Mouse (Mus musculus) lung, postnatal 25 days (tissue): ENCODE measurements at regions not wholly inside any gene's neighbourhood (a gene's known extent, or its start where the extent isn't known, plus 50 kb on each side); places are given as distances from the start of the nearest gene placed in this dataset.
"Not testable (repeated sequence)": the region's sequence is repeated elsewhere in the genome, so short reads cannot be mapped to it uniquely, and the experiment has no call there.

Experiments
- DNase-seq: peaks from one replicate; pipeline ENCODE4 v3.0.0; 2022; ENCODE audit warnings: low spot score

GRCm38 (mm10) chr10:15046285-15046684, 328.3 kb upstream of the Gje1 start:
- DNase-seq: no peak

GRCm38 (mm10) chr10:15037571-15037970, 319.6 kb upstream of the Gje1 start:
- no peak for DNase-seq

- DNase-seq: no peak
These were observed 313.5 kb upstream of the Gje1 start for GRCm38 (mm10) chr10:15031517-15031916.

DNA sequence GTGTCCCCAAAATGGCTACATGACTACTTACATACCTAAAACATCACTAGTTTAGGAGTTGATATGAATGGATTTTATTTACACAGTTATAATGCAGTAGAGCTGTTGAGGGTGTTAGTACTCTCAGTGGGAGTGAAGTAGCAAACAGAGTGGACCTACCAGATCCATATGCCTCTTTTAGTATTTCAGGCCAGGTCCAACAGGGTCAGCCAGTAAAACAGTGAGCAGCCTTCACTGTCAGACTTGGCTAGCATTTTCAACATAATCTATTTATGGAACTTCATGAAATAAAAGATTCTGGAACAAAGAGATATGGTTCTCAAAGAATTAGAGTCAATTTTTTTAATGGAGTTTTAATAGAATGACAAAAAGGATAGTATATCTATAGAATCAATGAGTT, 311.1 kb upstream of the Gje1 start:
- no peak for DNase-seq

GRCm38 (mm10) chr10:15013919-15014318, 295.9 kb upstream of the Gje1 start:
- peak; percentile 0 for DNase-seq

GRCm38 (mm10) chr10:14996374-14996773, 278.4 kb upstream of the Gje1 start:
- no peak for DNase-seq

DNA sequence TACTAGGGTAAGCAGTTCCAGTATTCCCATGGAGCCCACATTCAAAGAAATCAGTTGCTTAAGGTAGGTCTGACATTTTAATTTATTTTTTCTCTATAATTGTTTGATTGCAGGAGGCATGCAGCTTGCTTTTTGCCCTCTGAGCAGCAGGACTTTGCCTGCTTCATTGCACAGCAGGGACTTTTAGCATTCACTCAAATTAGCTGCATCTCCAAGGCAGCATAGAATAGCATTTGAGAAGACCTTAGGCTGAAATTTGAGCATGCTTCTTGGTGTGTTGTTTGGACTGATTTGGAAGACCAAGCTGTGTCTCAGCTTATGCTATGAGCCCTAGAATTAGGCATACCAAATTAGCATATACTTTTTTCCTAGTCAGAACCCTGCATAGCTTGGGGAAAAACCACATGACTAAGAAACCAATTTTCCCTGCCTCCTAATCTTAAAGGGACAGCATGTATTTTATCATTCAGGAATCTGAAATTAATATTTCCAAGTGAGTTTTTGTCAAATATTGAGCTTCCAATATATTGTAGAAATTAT, 271.7 kb upstream of the Gje1 start:
- DNase-seq: no peak

- DNase-seq: not testable (repeated sequence)
These were observed 268.6 kb upstream of the Gje1 start for GRCm38 (mm10) chr10:14986566-14986965.

DNA sequence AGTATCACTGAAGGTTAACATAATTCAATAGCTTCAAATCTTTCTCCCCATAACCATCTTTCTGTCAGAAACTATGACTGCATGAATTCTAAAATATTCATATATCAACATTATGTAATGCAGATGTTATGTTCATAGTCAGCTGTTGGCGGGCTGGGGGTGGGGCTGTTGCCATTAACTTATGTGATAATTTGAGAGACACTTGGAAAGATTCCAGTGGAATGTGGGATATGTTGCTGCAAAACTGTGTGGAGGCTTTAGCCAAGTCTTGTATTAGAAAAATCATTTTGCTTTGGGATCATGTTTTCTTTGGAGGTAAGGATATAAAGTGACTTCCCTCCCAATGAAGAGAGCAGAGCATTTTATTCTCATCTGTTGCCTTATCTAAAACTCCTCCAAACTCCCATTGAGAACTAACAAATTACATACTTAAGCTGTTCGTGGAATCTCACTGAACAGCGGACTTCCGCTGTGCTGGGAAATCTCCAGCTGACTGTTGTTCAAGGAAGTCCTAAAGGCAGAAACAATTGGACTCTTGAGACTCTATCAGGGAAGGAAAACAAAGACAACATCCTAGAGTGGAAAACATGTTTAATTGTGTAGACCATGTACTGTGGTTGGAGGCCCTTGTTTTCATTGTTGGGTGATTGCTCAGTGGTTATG, 260.2 kb upstream of the Gje1 start:
- DNase-seq: no peak

GRCm38 (mm10) chr10:14977268-14978000, 259.4 kb upstream of the Gje1 start:
- DNase-seq: no peak

GRCm38 (mm10) chr10:14969726-14970125, 251.7 kb upstream of the Gje1 start:
- no peak for DNase-seq

DNA sequence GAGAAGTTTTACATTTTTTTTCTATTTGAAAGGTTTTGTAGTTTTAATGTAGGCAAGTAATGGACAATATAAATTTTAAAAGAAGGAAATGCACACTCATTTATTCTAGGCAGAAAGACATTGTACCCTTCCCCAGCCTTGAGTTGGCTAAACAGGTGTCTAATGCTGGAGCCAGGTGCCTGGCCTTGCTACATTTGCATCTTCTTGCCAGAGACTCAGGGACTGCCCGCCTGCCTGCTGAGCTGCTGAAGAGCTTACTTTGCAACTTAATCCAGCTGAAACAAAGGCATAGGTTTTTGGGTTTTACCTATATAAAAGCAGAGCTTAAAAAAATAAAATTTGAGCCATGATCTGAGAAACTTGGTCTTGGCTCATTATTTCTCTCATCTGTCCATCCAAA, 249.6 kb upstream of the Gje1 start:
- no peak for DNase-seq

DNA sequence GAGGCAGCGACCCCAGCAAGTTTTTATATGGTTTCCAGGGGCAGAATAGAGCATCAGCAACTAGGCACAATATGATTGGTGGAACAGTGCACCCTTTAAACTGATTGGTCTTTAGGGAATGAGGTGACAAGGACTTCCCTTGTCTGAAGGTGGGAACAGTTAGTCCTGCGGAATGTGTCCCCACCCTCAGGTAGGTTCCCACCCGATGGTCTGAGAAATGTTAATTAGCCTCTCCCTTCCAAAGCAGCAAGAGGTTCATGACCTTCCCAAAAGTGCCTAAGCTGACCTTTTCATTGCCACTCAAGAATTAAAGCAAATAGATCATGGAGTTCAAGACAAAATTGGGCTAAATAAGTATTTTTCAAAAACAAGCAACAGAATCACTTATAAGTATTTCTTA, 248.8 kb upstream of the Gje1 start:
- not testable (repeated sequence) for DNase-seq

GRCm38 (mm10) chr10:14952899-14953478, 235.0 kb upstream of the Gje1 start:
- no peak for DNase-seq

- DNase-seq: no peak
These were observed 223.9 kb upstream of the Gje1 start for GRCm38 (mm10) chr10:14941875-14942274.
